ENCODE assay signal across 8 mouse cellular contexts in the genomic region with DNA sequence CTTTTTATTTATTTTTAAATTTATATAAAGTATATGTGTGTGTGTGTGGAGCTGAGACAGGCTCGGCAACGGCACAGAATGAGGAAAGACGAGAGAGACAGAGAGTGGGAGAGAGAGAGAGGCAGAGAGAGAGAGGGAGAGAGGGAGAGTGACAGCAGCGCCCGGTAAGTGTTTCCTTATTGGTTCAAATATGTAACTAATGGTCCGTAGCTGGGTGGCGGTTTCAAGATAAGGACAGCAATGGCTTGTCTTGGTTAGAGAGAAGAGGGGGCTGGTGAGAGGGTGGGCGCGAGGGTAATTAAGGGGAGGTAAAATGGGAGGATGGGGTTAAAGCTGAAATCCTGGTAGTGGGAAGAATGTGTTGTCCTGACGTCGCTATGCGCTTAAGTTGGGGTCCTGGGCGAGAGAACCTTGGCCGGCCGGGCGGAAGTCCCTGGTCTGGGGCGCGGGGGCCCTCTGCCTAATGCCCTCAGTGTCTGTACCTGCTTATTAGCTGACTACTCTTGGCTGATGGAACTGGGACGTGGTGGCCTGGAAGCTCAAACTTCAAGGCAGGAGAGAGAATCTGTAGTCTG. TPM values are rescaled to one million over a fixed set of nuclear protein-coding genes. Genes with fewer than 3 reads are reported as not detected.
DNase-seq lines count a peak whose midpoint lies in the region; ATAC-seq and TF ChIP-seq lines count a peak whose summit lies in the region.
"Had no signal": no experiment of that assay in that cellular context is flagged by ENCODE, and none has a peak within 500 bp of the region (broad histone marks: within the 10 kb centered on the region; RNA-seq: fewer than 3 reads in every experiment).

No protein-coding gene starts in this region.

- no peak for TF ChIP-seq POLR2A in limb, embryonic 14.5 days (IDR thresholded peaks at IDR 0.05; ENCODE audit: borderline replicate concordance, extremely low read depth, insufficient read depth, insufficient read length)

- peak overlapping the region; percentile 87 for H3K4me3 ChIP-seq in megakaryocyte, embryonic 14.5 days (replicated peaks)
- H3K4me3 ChIP-seq in forebrain, embryonic 10.5 days: peak overlapping the region; percentile 43
- H3K4me3 ChIP-seq in limb, embryonic 14.5 days (replicated peaks; ENCODE audit: low read length): peak overlapping the region; percentile 45
- H3K4me3 ChIP-seq in stomach, embryonic 16.5 days (replicated peaks; ENCODE audit: low read length): peak overlapping the region; percentile 49

- ATAC-seq in megakaryocyte, adult 5-6 weeks (ENCODE audit: poor library complexity, severe bottlenecking): no peak
- ATAC-seq in limb, embryonic 14.5 days (ENCODE audit: low FRiP score, low read depth): no peak
- ATAC-seq in stomach, embryonic 16.5 days (ENCODE audit: insufficient read depth, low FRiP score): peak; percentile 26; the same call in 1 of the 2 replicates

- H3K9me3 ChIP-seq in megakaryocyte, embryonic 14.5 days: no peaks in the 10 kb centered on the region; the same call in 1 of the 2 replicates
- no peaks in the 10 kb centered on the region for H3K9me3 ChIP-seq in forebrain, embryonic 10.5 days
- H3K9me3 ChIP-seq in limb, embryonic 14.5 days (ENCODE audit: control insufficient read depth, low read length): no peaks in the 10 kb centered on the region
- no peaks in the 10 kb centered on the region for H3K9me3 ChIP-seq in stomach, embryonic 16.5 days (replicated peaks; ENCODE audit: control insufficient read depth, low read length)

- H3K36me3 ChIP-seq in megakaryocyte, embryonic 14.5 days (replicated peaks; ENCODE audit: low read length): no peaks in the 10 kb centered on the region
- no peaks in the 10 kb centered on the region for H3K36me3 ChIP-seq in forebrain, embryonic 10.5 days (replicated peaks)
- H3K36me3 ChIP-seq in limb, embryonic 14.5 days (ENCODE audit: control insufficient read depth, insufficient read depth, low read length): no peaks in the 10 kb centered on the region
- no peaks in the 10 kb centered on the region for H3K36me3 ChIP-seq in stomach, embryonic 16.5 days (ENCODE audit: control insufficient read depth, insufficient read depth, low read length)

- H3K27me3 ChIP-seq in megakaryocyte, embryonic 14.5 days (replicated peaks): peaks cover 99% of the 10 kb centered on the region
- H3K27me3 ChIP-seq in forebrain, embryonic 10.5 days (ENCODE audit: poor library complexity, severe bottlenecking): peaks cover 100% of the 10 kb centered on the region
- peaks cover 96% of the 10 kb centered on the region for H3K27me3 ChIP-seq in limb, embryonic 14.5 days (ENCODE audit: control insufficient read depth, insufficient read depth, low read length)
- peaks cover 92% of the 10 kb centered on the region for H3K27me3 ChIP-seq in stomach, embryonic 16.5 days (ENCODE audit: control insufficient read depth, insufficient read depth, low read length)

- no peak overlapping the region for H3K27ac ChIP-seq in forebrain, embryonic 10.5 days
- H3K27ac ChIP-seq in limb, embryonic 14.5 days (replicated peaks; ENCODE audit: low read depth, low read length): no peak overlapping the region
- no peak overlapping the region; the same call in 1 of the 2 replicates for H3K27ac ChIP-seq in stomach, embryonic 16.5 days (ENCODE audit: low read length)
- H3K27ac ChIP-seq: macrophage had no signal

- peak overlapping the region; percentile 69 for H3K4me2 ChIP-seq in limb, embryonic 14.5 days (replicated peaks; ENCODE audit: low read depth, low read length, severe bottlenecking)
- peak overlapping the region; percentile 70 for H3K4me2 ChIP-seq in stomach, embryonic 16.5 days (ENCODE audit: low read depth, low read length)

- no peak for DNase-seq in forebrain, embryonic 10.5 days (ENCODE audit: extremely low spot score, low spot score)
- no peak for DNase-seq in limb, embryonic 14.5 days (ENCODE audit: low spot score)
- no peak for DNase-seq in thymus, postnatal 0 days (ENCODE audit: low spot score)
- DNase-seq in ovary, adult 18-20 months (ENCODE audit: low spot score): no peak

- H3K4me1 ChIP-seq in megakaryocyte, embryonic 14.5 days: peaks cover 28% of the 10 kb centered on the region
- peaks cover 18% of the 10 kb centered on the region for H3K4me1 ChIP-seq in forebrain, embryonic 10.5 days
- H3K4me1 ChIP-seq in limb, embryonic 14.5 days (ENCODE audit: control insufficient read depth, insufficient read depth, low read length): peaks cover 24% of the 10 kb centered on the region
- H3K4me1 ChIP-seq in stomach, embryonic 16.5 days (ENCODE audit: control insufficient read depth, insufficient read depth, low read length): peaks cover 17% of the 10 kb centered on the region

- WGBS in forebrain, embryonic 10.5 days: under 1% methylated on average over 19 of the region's 19 CpGs
- 0% methylated on average over 19 of the region's 19 CpGs for WGBS in limb, embryonic 14.5 days
- WGBS in stomach, embryonic 16.5 days: under 1% methylated on average over 19 of the region's 19 CpGs

- 0 out of 2 replicates have a peak overlapping the region, but pooled peaks have one; percentile 50 for H3K9ac ChIP-seq in limb, embryonic 14.5 days (ENCODE audit: low read depth, low read length, severe bottlenecking)
- peak overlapping the region; percentile 69 for H3K9ac ChIP-seq in stomach, embryonic 16.5 days (ENCODE audit: low read length)

RNA-seq across cellular contexts. Expression of a gene that starts 0.6 kb away (rescaled TPM):
- polyA plus RNA-seq in megakaryocyte, embryonic 14.5 days (2012; ENCODE audit: insufficient read depth, low replicate concordance): not detected in 2 replicates
- total RNA-seq in megakaryocyte, adult 5-6 weeks (2015): not detected in 2 replicates
- not detected in 2 replicates for total RNA-seq in megakaryocyte, adult 5-6 weeks (2017)
- polyA plus RNA-seq in forebrain, embryonic 10.5 days (2016; fragmentation: Nextera tagmentation; extraction: Ambion mirVana): not detected in 2 replicates
- 8.0 and 10.4 TPM in 2 replicates for polyA plus RNA-seq in limb, embryonic 14.5 days (2012; rRNA removed)
- polyA plus RNA-seq in limb, embryonic 14.5 days (2014; fragmentation: Nextera tagmentation; extraction: Ambion mirVana): 2.4 and 2.5 TPM in 2 replicates
- polyA plus RNA-seq in stomach, embryonic 16.5 days (2015; fragmentation: Nextera tagmentation; extraction: Ambion mirVana): 3.3 and 3.8 TPM in 2 replicates
- polyA plus RNA-seq in thymus, postnatal 0 days (2015; fragmentation: Nextera tagmentation; extraction: Ambion mirVana): 0.14 TPM in 1 of 2 replicates, not detected in the other
- polyA plus RNA-seq: macrophage had no signal

RNA-seq across cellular contexts. Expression of a gene that starts 8.3 kb away (rescaled TPM):
- 0.04 TPM in 1 of 2 replicates, not detected in the other for polyA plus RNA-seq in megakaryocyte, embryonic 14.5 days (2012; ENCODE audit: insufficient read depth, low replicate concordance)
- not detected in 2 replicates for total RNA-seq in megakaryocyte, adult 5-6 weeks (2015)
- total RNA-seq in megakaryocyte, adult 5-6 weeks (2017): not detected in 2 replicates
- polyA plus RNA-seq in forebrain, embryonic 10.5 days (2016; fragmentation: Nextera tagmentation; extraction: Ambion mirVana): not detected in 2 replicates
- polyA plus RNA-seq in limb, embryonic 14.5 days (2012; rRNA removed): 3.5 and 3.9 TPM in 2 replicates
- polyA plus RNA-seq in limb, embryonic 14.5 days (2014; fragmentation: Nextera tagmentation; extraction: Ambion mirVana): 1.9 TPM in 2 replicates
- 2.0 and 2.5 TPM in 2 replicates for polyA plus RNA-seq in stomach, embryonic 16.5 days (2015; fragmentation: Nextera tagmentation; extraction: Ambion mirVana)
- polyA plus RNA-seq in thymus, postnatal 0 days (2015; fragmentation: Nextera tagmentation; extraction: Ambion mirVana): not detected in 2 replicates
- polyA plus RNA-seq: macrophage had no signal

RNA-seq across cellular contexts. Expression of a gene that starts 20.0 kb away (rescaled TPM):
- not detected in 2 replicates for polyA plus RNA-seq in megakaryocyte, embryonic 14.5 days (2012; ENCODE audit: insufficient read depth, low replicate concordance)
- total RNA-seq in megakaryocyte, adult 5-6 weeks (2015): not detected in 2 replicates
- not detected in 2 replicates for total RNA-seq in megakaryocyte, adult 5-6 weeks (2017)
- polyA plus RNA-seq in forebrain, embryonic 10.5 days (2016; fragmentation: Nextera tagmentation; extraction: Ambion mirVana): not detected in 2 replicates
- polyA plus RNA-seq in limb, embryonic 14.5 days (2012; rRNA removed): 5.9 and 7.5 TPM in 2 replicates
- 1.9 and 3.5 TPM in 2 replicates for polyA plus RNA-seq in limb, embryonic 14.5 days (2014; fragmentation: Nextera tagmentation; extraction: Ambion mirVana)
- 19.0 and 20.0 TPM in 2 replicates for polyA plus RNA-seq in stomach, embryonic 16.5 days (2015; fragmentation: Nextera tagmentation; extraction: Ambion mirVana)
- 0.07 and 0.17 TPM in 2 replicates for polyA plus RNA-seq in thymus, postnatal 0 days (2015; fragmentation: Nextera tagmentation; extraction: Ambion mirVana)
- polyA plus RNA-seq: macrophage had no signal

RNA-seq across cellular contexts. Expression of a gene that starts 22.5 kb away (rescaled TPM):
- polyA plus RNA-seq in megakaryocyte, embryonic 14.5 days (2012; ENCODE audit: insufficient read depth, low replicate concordance): not detected in 2 replicates
- not detected in 2 replicates for total RNA-seq in megakaryocyte, adult 5-6 weeks (2015)
- not detected in 2 replicates for total RNA-seq in megakaryocyte, adult 5-6 weeks (2017)
- not detected in 2 replicates for polyA plus RNA-seq in forebrain, embryonic 10.5 days (2016; fragmentation: Nextera tagmentation; extraction: Ambion mirVana)
- polyA plus RNA-seq in limb, embryonic 14.5 days (2012; rRNA removed): 2.1 TPM in 2 replicates
- 1.1 and 1.3 TPM in 2 replicates for polyA plus RNA-seq in limb, embryonic 14.5 days (2014; fragmentation: Nextera tagmentation; extraction: Ambion mirVana)
- not detected in 2 replicates for polyA plus RNA-seq in stomach, embryonic 16.5 days (2015; fragmentation: Nextera tagmentation; extraction: Ambion mirVana)
- polyA plus RNA-seq in thymus, postnatal 0 days (2015; fragmentation: Nextera tagmentation; extraction: Ambion mirVana): not detected in 2 replicates
- polyA plus RNA-seq: macrophage had no signal

RNA-seq across cellular contexts. Expression of a gene that starts 31.5 kb away (rescaled TPM):
- not detected in 2 replicates for polyA plus RNA-seq in megakaryocyte, embryonic 14.5 days (2012; ENCODE audit: insufficient read depth, low replicate concordance)
- not detected in 2 replicates for total RNA-seq in megakaryocyte, adult 5-6 weeks (2015)
- total RNA-seq in megakaryocyte, adult 5-6 weeks (2017): not detected in 2 replicates
- polyA plus RNA-seq in forebrain, embryonic 10.5 days (2016; fragmentation: Nextera tagmentation; extraction: Ambion mirVana): not detected in 2 replicates
- polyA plus RNA-seq in limb, embryonic 14.5 days (2012; rRNA removed): 7.6 and 9.0 TPM in 2 replicates
- polyA plus RNA-seq in limb, embryonic 14.5 days (2014; fragmentation: Nextera tagmentation; extraction: Ambion mirVana): 2.6 and 3.5 TPM in 2 replicates
- polyA plus RNA-seq in stomach, embryonic 16.5 days (2015; fragmentation: Nextera tagmentation; extraction: Ambion mirVana): 17.5 and 19.4 TPM in 2 replicates
- 0.16 TPM in 1 of 2 replicates, not detected in the other for polyA plus RNA-seq in thymus, postnatal 0 days (2015; fragmentation: Nextera tagmentation; extraction: Ambion mirVana)
- polyA plus RNA-seq: macrophage had no signal
